Mouse (Mus musculus): ENCODE data around the gene Ubox5. TPM values are rescaled to one million over a fixed set of nuclear protein-coding genes. Genes with fewer than 3 reads are reported as not detected.

Ubox5 gene
- polyA plus RNA-seq, 1 experiment, result 8.4 TPM

GRCm38 (mm10) chr2:130598399-130598798, 31.4 kb downstream of the Ubox5 start:
- Histone ChIP-seq H3K27ac (ENCODE audit: insufficient read depth, low read length) (no peak overlapping the region), H3K4me1 (ENCODE audit: control insufficient read depth, insufficient read depth, low read length) (no peaks in the 10 kb centered on the region), H3K4me3 (ENCODE audit: insufficient read depth, low read length) (no peak overlapping the region)
- no peak for TF ChIP-seq CTCF (IDR thresholded peaks at IDR 0.05; ENCODE audit: borderline replicate concordance, insufficient read depth, low read length)
- no peak for TF ChIP-seq POLR2A (IDR thresholded peaks at IDR 0.05; ENCODE audit: low read depth, low read length)

DNA sequence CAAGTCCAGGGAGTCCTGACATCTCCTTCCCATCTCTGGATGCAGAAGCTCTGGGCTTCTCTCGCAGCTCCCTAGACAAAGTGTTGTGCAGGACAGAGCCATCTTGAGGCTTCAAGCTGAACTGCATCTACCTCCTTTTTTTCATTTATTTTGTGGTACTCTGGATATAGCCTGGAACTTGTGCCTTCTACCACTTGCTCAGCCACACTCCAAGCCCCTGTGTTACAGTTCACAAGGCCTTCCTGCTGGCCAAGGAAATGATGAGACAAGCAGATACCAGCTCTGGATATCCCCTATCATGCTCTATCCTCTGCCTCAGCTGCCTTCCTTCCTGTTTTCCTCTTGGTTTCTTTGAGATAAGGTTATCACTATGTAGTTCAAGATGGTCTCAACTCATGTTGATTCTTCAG, 32.2 kb downstream of the Ubox5 start:
- Histone ChIP-seq H3K4me3 (ENCODE audit: insufficient read depth, low read length) (no peak overlapping the region), H3K4me1 (ENCODE audit: control insufficient read depth, insufficient read depth, low read length) (no peaks in the 10 kb centered on the region), H3K27ac (ENCODE audit: insufficient read depth, low read length) (no peak overlapping the region)
- TF ChIP-seq POLR2A (IDR thresholded peaks at IDR 0.05; ENCODE audit: low read depth, low read length), result no peak
- no peak for TF ChIP-seq CTCF (IDR thresholded peaks at IDR 0.05; ENCODE audit: borderline replicate concordance, insufficient read depth, low read length)

GRCm38 (mm10) chr2:130595596-130595995, 34.2 kb downstream of the Ubox5 start:
- H3K27ac ChIP-seq (ENCODE audit: insufficient read depth, low read length), result no peak overlapping the region
- no peak overlapping the region for H3K4me3 ChIP-seq (ENCODE audit: insufficient read depth, low read length)
- no peak for TF ChIP-seq POLR2A (IDR thresholded peaks at IDR 0.05; ENCODE audit: low read depth, low read length)
- no peak for TF ChIP-seq CTCF (IDR thresholded peaks at IDR 0.05; ENCODE audit: borderline replicate concordance, insufficient read depth, low read length)
- H3K4me1 ChIP-seq (ENCODE audit: control insufficient read depth, insufficient read depth, low read length), result no peaks in the 10 kb centered on the region

DNA sequence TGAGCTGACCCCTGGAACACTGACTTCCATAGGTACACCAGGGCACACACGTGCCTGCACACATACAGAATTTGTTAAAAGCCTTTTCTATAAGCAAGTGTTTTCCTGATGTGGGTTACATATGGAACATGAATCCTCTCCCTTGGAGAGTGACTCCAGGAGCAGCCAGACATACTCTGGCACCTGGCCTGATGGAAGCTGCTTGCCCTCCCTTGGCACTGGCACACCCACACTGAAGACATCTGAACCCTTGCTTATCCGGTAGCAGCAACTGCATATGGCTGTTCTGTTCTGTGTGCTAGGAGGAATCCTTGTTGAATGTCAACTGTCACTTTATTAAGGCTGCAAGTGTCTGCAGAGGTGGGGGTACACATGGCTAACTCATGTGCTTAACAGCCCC, 38.8 kb downstream of the Ubox5 start:
- no peak for TF ChIP-seq CTCF (IDR thresholded peaks at IDR 0.05; ENCODE audit: borderline replicate concordance, insufficient read depth, low read length)
- no peak for TF ChIP-seq POLR2A (IDR thresholded peaks at IDR 0.05; ENCODE audit: low read depth, low read length)
- Histone ChIP-seq H3K4me3 (ENCODE audit: insufficient read depth, low read length) (no peak overlapping the region), H3K27ac (ENCODE audit: insufficient read depth, low read length) (no peak overlapping the region), H3K4me1 (ENCODE audit: control insufficient read depth, insufficient read depth, low read length) (no peaks in the 10 kb centered on the region)

DNA sequence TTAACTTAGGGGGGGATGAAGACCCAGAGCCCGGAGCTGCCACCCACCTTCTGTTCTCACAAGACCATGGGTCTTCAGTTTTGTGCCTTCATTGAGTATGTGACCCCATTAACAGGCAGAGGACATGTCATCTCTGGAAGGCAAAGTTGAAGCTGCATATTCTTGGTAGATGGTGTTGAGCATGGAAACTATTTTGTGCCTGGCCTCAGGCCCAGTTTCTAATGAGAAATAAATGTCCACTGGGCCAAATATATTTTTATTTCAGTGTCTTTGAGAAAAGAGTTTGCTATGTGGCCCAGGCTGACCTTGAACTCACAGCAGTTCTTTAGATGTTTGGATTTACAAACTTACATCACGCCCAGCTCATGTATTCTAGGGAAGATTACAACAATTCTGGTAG, 40.1 kb downstream of the Ubox5 start:
- Histone ChIP-seq H3K27ac (ENCODE audit: insufficient read depth, low read length) (no peak overlapping the region), H3K4me3 (ENCODE audit: insufficient read depth, low read length) (no peak overlapping the region)
- TF ChIP-seq POLR2A (IDR thresholded peaks at IDR 0.05; ENCODE audit: low read depth, low read length), result no peak
- TF ChIP-seq CTCF (IDR thresholded peaks at IDR 0.05; ENCODE audit: borderline replicate concordance, insufficient read depth, low read length), result no peak

DNA sequence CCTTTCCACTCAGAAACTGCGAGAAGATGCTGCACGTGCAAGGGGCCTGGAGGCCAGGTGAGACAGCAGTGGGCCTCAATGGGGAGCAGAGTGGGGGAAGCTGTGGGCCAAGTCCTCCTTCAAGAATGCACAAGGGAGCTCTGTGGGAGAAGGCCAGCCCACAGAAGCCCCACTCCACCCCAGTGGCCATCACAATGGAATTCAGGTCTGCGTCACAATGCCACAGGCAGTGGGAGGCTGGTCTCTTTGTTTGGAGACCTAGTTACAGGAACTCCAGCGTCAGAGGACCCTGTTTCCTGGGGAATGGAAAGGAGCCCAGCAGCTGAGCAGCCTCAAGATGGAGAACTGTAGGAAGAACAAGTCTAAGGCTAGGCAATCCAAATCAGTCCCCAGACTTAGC, 40.7 kb downstream of the Ubox5 start:
- TF ChIP-seq POLR2A (IDR thresholded peaks at IDR 0.05; ENCODE audit: low read depth, low read length) (no peak), CTCF (IDR thresholded peaks at IDR 0.05; ENCODE audit: borderline replicate concordance, insufficient read depth, low read length) (no peak)
- Histone ChIP-seq H3K4me1 (ENCODE audit: control insufficient read depth, insufficient read depth, low read length) (no peaks in the 10 kb centered on the region), H3K27ac (ENCODE audit: insufficient read depth, low read length) (no peak overlapping the region), H3K4me3 (ENCODE audit: insufficient read depth, low read length) (no peak overlapping the region)

More for the DNA sequence above, 40.1 kb downstream of the Ubox5 start:
- no peaks in the 10 kb centered on the region for H3K4me1 ChIP-seq (ENCODE audit: control insufficient read depth, insufficient read depth, low read length)

DNA sequence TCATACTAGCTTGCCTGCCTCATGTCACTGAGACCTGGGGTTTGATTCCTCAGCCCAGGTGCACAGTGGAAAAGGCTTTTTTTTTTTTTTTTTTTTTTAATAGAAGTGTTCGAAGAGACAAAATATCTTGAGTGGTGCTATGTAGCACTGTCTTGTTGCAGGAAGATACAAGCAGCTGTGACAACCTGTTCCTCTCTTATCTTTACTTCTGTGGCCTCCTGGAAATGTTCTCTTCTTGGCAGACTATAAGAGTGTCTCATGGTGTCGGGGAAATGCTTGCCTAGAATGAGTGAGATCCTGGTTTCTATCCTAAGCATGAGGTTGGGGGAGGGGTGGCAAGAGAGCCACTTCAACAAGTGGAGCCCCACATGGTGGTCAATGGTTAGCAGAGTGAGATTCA, 41.5 kb downstream of the Ubox5 start:
- Histone ChIP-seq H3K4me1 (ENCODE audit: control insufficient read depth, insufficient read depth, low read length) (no peaks in the 10 kb centered on the region), H3K27ac (ENCODE audit: insufficient read depth, low read length) (no peak overlapping the region), H3K4me3 (ENCODE audit: insufficient read depth, low read length) (no peak overlapping the region)
- TF ChIP-seq POLR2A (IDR thresholded peaks at IDR 0.05; ENCODE audit: low read depth, low read length) (no peak), CTCF (IDR thresholded peaks at IDR 0.05; ENCODE audit: borderline replicate concordance, insufficient read depth, low read length) (no peak)

DNA sequence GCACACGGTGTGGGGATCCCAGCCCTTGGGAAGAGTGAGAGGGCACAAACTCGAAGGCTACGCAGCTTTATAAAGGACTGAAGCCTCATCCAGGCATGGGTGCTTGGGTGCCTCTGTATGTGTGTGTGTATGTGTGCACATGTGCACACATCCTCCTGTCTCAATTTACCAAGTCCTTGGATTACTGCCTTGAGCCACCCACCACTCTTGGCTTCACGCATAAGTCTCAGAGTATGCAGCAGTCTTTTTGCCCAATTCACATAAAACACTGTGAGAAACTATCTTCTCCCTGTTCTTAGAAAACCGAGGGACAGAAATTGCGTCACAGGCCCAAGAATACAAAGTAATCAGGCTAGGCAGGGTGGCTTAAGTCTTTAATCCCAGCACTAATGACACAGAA, 43.8 kb downstream of the Ubox5 start:
- no peak for TF ChIP-seq POLR2A (IDR thresholded peaks at IDR 0.05; ENCODE audit: low read depth, low read length)
- TF ChIP-seq CTCF (IDR thresholded peaks at IDR 0.05; ENCODE audit: borderline replicate concordance, insufficient read depth, low read length), result no peak
- H3K27ac ChIP-seq (ENCODE audit: insufficient read depth, low read length), result no peak overlapping the region

GRCm38 (mm10) chr2:130583902-130584560, 45.8 kb downstream of the Ubox5 start:
- Histone ChIP-seq H3K27ac (ENCODE audit: insufficient read depth, low read length) (no peak overlapping the region), H3K4me3 (ENCODE audit: insufficient read depth, low read length) (no peak overlapping the region), H3K4me1 (ENCODE audit: control insufficient read depth, insufficient read depth, low read length) (no peaks in the 10 kb centered on the region)
- no peak for TF ChIP-seq CTCF (IDR thresholded peaks at IDR 0.05; ENCODE audit: borderline replicate concordance, insufficient read depth, low read length)
- no peak for TF ChIP-seq POLR2A (IDR thresholded peaks at IDR 0.05; ENCODE audit: low read depth, low read length)

More for the DNA sequence above, 43.8 kb downstream of the Ubox5 start:
- Histone ChIP-seq H3K4me3 (ENCODE audit: insufficient read depth, low read length) (no peak overlapping the region), H3K4me1 (ENCODE audit: control insufficient read depth, insufficient read depth, low read length) (no peaks in the 10 kb centered on the region)

DNA sequence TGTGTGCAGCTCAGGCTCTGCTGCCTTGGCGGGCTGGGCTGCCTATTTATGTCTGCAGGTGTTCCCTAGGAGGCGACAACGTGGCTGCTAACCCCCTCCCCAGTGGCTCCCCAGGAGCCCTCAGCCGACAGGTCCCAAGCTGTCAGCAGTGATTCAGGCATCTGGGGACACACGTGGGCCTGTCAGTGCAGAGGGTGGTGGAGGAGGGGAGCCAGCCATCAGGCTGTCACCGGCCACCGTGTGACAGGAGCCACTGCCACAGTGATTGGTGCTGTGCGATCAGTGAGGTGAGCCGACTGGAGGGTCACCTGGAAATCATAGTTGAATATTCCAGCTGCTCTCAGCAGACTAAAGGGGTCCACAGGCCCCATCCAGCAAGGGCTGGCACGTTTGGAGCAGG, 47.3 kb downstream of the Ubox5 start, which contains the start of gene Avp:
Avp (minus strand) TSS at position 3 of the 400 bp plus-strand sequence.
- H3K4me3 ChIP-seq (ENCODE audit: insufficient read depth, low read length), result no peak within 1 kb of the TSS
- no peaks in the 10 kb centered on the region for H3K4me1 ChIP-seq (ENCODE audit: control insufficient read depth, insufficient read depth, low read length)
- H3K27ac ChIP-seq (ENCODE audit: insufficient read depth, low read length), result no peak within 1 kb of the TSS
- TF ChIP-seq CTCF (IDR thresholded peaks at IDR 0.05; ENCODE audit: borderline replicate concordance, insufficient read depth, low read length), result no peak
- no peak for TF ChIP-seq POLR2A (IDR thresholded peaks at IDR 0.05; ENCODE audit: low read depth, low read length)
